Mouse (Mus musculus) kidney, adult 11 months (tissue): Measurements from ENCODE around the gene Mea1.
A peak's percentile ranks its signal among the peaks of the same experiment; 100 is the strongest.

ENCODE experiments used
- DNase-seq: peaks from one replicate; pipeline ENCODE4 v3.0.0; 2022

The Mea1 gene

DNA sequence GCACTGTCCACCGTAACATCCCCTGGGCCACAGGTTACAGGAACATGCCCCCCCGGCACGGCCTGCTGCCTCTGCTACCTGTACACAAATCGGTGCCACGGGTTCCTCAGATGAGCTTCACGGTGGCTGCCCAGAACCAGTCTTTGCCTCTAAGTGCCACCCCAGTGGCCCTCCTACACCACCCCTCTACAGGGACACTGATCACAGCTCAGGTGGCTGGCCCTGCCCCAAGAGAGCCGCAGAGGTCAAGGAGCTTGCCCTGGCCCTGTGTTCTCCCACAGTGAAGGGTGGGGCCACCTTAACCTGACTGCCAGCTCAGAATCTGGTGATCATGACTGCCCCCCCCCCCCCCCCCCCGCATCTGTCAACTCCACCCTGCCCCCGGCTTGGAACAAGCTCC, at the start of gene Mea1:
Gene Mea1, plus strand, starts transcription at position 378 of the 400 bp plus-strand sequence.
- DNase-seq: peak; percentile 51

DNA sequence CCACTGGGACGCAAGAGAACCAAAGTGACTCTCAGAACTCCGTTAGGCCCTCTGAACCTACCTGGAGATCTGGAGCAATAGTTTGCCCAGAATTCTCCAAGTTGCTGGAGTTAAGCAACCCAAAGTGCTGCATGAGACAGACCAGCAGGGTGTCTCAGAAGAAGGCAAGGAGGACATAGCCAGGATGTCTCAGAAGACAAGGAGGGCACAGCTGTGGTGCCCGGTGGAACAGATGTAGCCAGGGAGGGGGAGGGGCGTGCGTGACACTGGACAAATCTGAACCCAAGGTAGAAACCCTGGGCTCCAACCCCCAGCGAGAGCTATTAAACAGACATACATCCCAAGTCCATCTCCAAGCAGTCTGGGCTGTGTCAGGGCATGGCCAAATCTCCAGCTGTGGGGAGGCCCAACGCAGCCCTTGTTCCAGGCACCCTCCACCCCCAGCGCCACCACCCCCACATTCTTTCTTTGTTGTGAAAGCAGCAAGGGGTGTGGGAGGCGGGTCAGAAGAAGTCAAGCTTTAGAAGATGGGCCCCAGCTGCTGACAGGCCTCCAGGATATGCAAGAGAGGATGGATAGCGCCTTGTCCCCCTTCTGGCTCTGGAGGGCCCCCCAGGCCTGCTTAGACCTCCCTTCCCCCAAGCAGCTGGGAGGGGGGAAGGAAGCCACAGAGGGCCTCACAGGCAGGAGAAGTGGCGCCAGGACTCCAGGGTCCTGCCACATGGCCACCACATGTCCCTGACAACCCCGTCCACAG, 48.7 kb upstream of the Mea1 start:
- DNase-seq: peak; percentile 66

DNA sequence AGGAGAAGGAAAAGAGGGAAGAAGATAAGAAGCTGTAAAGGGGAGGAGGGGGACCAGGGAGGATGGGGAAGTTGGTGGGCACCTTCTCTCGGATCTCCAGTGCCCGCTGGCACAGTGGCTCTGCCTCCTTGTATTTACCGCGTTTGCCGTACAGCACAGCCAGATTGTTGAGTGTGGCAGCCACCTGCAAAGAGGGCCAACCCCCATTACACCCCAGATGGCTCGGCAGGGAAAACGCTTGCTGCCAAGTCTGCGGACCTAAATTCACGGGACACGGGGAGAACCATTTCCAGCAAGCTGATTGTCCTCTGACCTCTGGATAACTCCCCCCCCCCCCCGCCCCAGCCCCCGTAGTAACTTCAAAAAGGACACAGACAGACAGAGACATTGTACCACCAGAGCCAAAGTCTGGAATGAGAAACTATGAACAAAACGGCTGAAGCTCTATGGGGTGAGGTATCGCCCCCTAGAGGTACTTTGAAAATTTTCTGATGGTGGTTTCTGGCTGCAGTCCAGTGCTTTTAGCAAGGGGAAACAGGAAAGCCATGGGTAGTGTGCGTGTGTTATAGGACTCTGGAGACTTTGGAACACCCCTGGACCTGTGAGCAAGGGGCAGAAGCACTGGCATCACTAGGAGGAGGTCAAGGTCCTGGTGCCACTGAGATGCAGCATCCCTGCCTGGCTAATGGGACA, 41.6 kb upstream of the Mea1 start:
- peak; percentile 46 for DNase-seq

DNA sequence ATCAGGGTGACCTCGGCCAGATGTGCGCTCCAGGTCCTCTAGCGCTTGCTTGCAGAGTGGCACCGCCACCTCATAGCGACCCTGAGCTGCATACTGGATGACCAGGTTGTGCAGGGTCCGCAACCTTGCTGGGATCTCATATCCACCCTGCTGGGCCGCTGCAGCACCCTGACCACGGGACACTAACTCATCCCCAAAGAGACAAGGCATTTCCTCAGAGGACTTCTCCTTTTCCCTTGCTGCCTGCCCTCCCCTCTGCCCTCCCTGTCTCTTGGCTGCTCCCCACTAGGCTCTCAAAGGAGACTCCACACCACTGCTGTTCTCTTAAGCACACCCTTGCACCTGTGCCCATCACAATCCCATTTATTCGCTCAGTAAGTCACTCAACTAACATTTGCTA, 38.7 kb upstream of the Mea1 start:
- DNase-seq: no peak

DNA sequence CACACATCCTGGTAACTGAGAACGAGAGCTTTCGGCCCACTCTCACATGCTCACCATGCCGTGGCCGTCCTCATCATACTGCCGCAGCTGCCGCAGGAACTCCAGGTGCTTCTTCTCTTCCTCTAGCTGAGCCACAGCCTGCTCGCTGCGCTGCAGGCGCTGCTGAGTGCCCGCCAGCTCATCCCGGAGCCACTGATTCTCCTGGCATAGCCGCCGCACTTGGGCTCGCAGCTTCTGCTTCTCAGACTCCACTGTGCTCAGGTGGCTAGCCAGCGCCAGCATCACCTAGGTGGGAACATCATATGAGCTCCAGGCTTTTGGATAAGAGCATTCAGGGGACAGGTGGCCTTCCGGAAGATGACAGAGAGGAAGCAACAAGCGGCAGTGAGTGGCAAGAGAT, 36.5 kb upstream of the Mea1 start:
- no peak for DNase-seq

DNA sequence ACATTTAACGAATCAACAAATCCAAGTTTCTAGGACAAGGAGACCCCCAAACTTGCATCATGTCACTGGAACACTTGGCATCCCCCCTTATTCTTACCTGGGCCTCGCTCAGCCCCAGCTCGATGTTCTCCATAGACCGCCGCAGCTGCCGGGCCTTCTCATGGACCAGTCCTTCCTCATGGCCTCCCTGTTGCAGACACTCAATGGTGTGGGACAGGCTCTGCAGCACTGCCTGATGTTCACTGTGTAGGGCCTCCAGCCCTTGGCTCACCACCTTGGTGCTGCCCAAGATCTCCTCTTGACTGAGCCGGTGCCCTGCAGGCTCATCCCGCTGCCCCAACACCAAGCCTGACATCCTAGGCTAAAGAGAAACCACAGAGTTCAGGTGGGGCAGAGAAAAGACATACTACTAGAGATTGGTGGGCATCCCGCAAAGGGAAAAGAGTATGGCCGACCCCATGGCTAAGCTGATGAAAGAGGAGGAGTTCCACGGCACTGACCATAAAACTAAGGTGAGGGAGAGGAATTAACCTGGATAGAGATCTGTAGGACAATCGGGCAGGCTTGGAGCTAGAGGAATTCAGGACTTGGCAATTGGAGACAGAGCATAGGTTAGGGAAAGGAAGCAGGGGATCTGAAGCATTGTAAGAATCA, 34.3 kb upstream of the Mea1 start:
- no peak for DNase-seq

DNA sequence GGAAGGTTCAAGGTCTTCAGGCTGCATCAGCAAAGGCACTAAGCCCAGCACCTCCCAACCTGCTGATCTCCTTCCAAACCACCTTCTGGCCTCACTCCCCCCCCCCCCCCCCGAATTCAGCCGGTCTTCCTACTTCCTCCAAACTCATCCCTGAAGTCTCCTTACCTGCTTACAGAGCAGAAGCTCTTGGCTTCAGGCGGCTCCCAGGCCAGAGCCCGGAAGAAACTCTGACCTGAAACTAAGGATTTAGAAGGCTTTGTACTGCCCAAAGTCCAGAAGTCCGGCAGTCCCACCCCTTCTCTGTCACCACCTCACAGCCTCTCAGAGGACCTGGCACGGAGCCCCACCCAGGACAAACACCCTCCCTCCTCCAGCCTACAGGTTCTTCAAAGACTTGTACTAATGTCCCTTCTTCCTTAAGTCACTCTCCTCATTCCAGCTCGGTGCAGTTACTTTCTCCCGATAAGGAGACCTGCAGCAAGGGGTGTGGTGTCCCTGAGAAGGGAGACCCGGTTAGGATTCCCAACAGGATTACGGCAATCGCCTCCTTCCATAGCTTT, 33.6 kb upstream of the Mea1 start:
- DNase-seq: peak; percentile 94

DNA sequence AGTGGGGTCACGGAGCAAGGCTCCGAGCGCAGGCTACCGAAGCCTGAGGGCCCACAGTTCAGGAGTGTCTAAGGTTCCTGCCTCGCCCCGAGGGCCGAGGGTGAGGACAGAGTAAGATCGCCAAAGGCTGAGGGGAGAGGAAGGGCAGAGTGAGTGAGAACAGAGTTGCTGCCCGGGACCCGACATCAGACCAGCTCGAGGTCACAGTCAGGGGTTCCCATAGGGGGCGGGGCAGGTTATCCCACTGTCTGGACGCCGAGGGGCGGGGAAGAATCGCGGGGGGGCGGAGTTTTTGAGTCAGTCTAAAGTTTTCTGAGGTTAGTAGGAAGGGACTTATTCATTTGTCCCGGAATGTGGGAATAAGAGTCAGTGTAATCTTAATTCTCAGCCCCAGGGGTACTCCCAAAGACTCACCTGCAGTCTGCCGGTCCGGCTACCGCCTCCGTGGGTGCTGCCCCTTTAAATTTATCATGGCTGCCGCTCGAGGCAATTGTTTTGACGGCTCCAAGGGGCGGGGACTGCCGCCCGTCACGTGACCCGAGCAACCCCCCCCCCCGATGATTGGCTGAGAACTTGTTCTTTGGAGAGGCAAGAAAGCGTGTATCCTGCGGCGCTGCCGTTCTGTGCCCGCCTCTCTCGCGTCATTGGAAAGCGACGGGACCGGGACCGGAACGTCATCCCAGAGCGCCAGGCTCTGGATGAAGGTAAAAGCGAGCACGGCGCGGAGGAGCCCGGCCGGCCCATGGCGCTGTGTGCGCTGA, 32.9 kb upstream of the Mea1 start, which contains the start of the genes Klc4 and Mrpl2:
Gene Klc4, minus strand, starts transcription at position 462 of the 761 bp plus-strand sequence.
Gene Mrpl2, plus strand, starts transcription at position 669 of the 761 bp plus-strand sequence.
- DNase-seq: peak; percentile 98

DNA sequence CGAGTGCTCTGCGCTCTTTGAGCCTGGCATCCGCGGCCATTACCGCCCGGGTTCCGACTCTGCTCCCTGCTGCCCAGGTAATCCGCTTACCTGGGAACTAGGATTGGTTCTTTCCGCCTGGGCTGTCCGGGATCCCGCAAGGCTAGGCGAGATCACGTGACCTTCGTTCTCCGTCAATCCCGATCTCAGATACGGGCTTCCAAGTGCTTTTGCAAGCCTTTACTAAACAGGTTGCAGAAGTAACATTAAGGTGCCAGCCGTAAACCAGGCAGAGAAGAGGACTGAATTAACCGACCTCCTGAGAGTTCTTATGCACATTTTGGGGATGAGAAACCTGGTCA, 32.3 kb upstream of the Mea1 start:
- no peak for DNase-seq

DNA sequence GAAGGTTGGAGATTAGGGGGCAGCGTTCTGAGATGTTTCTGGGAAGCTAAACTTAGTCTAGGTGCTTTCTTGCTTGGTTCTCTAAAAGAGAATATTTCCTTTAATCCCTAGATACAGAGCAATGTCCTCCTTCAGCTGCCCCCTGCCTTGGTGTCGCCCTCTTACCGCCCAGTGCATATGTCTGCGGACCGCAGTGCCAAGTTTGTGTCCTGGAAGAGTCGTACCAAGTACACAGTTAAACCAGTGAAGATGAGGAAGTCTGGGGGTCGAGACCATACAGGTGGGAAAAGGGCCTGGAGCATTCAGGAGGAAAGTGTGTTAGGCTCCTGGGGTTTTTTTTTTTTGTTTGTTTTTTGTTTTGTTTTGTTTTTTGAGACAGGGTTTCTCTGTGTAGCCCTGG, 31.3 kb upstream of the Mea1 start:
- no peak for DNase-seq

DNA sequence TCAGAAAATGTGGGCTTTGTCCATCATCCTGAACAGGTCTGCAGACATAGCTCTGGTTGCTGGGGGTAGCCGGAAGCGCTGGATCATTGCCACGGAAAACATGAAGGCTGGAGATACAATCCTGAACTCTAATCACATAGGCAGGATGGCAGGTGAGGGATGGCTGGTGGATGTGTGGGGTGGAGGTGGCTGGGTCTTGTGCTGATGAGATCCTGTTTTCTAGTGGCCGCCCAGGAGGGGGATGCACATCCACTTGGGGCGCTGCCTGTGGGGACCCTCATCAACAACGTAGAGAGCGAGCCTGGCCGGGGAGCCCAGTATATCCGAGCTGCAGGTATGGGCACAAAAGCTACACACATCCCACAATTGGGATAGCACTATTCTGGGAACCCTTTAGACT, 30.2 kb upstream of the Mea1 start:
- no peak for DNase-seq

DNA sequence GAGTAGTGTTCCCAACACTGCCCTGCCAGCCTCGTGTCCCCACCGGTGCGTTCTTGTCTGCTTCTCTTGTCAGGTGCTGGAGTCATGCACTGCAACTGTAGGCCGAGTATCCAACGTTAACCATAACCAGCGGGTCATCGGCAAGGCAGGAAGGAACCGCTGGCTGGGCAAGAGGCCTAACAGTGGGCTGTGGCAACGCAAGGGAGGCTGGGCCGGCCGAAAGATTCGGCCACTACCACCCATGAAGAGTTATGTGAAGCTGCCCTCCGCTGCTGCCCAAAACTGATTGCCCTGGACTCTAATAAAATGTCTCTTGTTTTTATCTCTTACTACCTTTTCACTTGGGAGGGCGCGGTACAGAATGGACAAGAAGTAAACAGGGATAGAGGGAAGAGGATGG, 28.8 kb upstream of the Mea1 start:
- DNase-seq: no peak

DNA sequence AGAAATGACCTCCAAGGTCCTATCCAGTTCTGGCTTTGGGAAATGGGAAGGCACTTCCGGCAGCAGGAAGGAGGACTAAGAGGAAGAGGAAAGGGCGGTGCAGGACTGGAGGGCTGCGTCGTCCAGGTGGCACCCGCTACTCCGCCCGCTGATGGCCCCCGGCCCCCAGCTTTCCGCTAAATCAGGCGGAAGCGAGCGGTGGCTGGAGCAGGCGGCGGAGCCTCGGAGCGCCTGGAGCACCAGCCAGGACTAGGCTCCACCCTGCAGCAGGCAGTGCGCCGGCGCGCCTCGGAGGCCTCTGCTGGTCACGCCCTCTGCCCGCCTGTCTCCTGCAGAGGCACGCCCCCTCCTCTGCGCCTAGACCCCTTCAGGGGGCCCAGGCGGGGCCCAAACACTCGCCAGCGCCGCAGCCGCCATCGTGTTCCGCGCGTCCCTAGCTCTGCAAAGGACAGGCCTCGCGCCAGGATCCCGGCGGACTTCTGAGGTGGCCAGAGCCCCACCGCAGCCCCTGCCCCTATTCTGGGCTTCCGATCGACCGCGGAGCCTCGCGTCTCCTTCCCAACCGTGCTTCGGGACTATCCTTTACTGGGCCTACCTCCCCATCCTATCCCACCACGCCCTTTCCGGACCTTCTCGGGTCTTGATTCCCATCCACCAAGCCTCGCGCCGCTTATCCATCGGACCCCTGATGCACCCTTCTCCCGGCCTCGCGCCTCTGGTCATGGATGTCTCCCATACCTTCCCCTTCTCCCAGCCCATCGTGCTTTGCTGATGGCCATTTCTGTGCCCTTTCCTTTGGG, 28.2 kb upstream of the Mea1 start, which contains the start of gene Cul7:
Gene Cul7, plus strand, starts transcription at position 106 of the 800 bp plus-strand sequence.
- DNase-seq: peak; percentile 93

DNA sequence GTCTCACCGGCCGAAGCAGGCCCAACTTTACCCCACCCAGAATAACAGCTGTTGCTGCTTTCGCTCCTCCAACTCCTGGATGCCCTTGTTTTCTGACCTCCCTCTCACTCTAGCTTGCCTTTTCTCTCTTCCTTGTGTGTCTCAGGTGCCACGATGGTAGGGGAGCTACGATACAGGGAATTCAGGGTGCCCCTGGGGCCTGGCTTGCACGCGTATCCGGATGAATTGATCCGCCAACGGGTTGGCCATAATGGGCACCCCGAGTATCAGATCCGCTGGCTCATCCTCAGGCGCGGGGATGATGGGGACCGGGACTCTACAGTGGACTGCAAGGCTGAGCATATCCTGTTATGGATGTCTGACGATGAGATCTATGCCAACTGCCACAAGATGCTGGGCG, 27.3 kb upstream of the Mea1 start:
- no peak for DNase-seq

DNA sequence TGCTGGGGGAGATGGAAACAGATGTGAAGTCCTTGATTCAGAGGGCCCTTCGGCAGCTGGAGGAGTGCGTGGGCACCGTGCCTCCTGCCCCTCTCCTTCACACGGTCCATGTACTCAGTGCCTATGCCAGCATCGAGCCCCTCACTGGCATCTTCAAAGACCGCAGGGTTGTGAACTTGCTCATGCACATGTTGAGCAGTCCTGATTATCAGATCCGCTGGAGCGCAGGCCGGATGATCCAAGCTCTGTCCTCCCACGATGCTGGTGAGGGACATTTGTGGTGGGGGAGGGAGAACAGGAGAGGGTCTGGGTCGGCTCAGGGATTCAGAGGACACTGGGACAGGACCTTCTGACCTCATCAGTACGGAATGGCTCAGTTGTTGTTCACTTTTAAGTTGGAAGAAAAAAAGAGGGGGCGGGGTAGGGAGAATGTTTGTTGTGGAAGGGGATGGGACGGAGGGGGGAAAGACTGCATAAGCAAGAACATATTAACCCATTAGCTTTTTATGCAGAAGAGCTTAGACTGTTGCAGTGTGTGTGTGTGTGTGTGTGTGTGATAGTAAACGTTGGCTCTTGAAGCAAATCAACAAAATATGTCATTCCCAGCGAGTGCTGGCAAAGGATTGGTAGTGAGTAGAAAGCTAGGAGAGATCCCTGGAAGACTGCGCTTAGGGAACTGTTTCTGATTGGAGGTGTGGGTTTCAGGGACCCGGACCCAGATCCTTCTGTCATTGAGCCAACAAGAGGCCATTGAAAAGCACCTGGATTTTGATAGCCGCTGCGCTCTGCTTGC, 26.6 kb upstream of the Mea1 start:
- no peak for DNase-seq

DNA sequence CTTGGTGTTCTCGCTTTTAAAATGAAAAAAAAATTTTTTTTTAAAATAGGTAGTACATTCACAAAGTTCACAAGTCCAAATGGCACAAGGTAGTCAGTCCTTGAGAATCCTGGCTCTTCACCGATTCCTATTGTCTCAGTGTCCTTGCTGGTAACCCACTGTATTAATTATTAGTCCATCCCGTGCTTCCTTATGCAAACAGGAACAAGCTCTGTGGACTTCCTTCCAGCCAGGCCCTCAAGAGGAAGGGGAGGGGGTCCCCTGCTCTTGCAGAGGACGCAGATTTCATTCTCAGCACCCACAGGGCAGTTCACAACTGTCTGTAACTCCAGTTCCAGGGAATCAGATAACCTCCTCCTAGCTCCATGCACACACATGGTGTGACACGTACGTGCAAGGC, 22.5 kb upstream of the Mea1 start:
- DNase-seq: no peak

DNA sequence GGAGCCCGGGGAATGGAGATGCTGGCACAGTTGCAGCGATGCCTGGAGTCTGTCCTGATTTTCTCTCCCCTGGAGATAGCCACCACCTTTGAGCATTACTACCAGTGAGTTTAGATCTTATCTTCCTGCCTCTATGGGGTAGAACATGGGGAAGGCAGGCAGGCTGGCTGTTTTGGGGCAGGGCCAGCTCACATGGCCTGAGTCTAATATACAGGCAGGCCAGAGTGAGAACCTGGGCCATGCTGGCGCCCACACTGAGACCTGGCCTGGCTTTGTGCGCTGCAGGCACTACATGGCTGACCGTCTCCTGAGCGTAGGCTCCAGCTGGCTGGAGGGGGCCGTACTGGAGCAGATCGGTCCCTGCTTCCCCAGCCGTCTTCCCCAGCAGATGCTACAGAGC, 17.2 kb upstream of the Mea1 start:
- DNase-seq: no peak

DNA sequence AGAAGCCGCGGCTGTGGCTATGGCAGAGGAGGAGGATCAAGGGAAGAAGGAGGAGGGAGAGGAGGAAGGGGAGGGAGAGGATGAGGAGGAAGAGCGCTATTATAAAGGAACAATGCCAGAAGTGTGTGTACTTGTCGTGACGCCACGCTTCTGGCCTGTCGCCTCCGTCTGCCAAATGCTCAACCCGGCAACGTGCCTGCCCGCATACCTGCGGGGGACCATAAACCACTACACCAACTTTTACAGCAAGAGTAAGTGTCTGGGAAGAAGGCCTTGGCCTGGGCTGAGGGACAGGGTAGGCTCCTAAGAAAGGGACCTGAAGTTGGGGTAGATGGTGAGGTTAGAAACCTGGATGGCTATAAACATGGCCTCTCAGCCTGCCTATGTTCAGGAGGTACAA, 16.6 kb upstream of the Mea1 start:
- no peak for DNase-seq

DNA sequence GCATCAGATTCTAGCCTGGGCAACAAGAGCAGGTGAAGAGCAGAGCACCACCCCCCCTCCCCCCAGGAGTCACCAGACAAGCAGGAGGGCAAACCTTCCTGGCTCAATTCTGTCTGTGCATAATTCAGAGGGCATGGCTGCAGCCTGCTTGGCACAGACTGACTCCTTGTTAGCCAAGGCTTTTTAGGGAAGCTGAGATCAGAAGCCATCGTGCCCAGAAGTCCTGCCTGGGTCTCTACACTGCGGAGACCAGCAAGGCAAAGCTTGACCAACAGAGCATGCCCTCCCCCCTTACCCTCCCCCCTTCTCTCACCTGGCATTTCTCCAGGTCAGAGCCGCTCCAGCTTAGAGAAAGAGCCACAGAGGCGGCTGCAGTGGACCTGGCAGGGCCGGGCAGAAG, 15.9 kb upstream of the Mea1 start:
- DNase-seq: peak; percentile 44

DNA sequence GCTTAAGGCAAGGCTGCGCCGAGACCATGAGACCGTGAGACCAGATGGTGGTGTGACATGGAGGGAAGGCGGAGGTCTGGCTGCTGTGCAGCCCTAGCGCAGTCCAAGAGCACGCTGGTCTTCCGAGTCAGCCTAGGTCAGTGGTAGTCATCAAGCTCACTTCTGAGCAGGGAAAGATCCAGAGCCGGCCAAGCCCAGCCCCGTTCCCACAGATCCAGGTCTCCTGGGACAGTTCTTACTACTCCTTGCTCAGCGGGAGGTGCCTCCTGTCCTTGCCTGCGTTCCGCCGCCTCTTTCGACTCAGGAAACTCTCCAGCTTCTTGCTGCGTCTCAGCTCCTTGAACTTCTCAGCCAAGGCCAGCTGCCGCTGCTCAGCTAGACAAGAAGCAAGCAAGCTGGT, 10.9 kb upstream of the Mea1 start:
- no peak for DNase-seq

DNA sequence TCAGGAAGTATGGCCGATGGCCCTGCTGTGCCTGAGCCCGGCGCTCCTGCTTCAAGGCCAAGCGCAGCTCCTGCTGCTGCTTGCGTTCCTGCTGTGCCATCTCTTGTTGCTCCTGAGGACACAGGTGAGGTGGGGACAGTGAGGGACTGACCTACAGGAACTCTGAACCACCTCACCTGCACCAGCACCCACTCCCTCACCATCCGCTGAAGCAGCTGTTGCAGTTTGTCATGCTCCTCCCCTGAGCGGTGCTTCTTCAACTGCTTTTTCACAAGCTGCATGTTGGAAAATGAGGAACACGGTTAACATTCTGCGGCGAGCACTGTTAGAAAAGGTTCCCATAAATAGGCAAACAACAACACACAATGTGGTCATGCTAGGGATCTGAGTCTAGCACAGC, 8.7 kb upstream of the Mea1 start:
- DNase-seq: no peak
